Mouse (Mus musculus): Measurements from ENCODE around the gene Spag9.

Gene Spag9

DNA sequence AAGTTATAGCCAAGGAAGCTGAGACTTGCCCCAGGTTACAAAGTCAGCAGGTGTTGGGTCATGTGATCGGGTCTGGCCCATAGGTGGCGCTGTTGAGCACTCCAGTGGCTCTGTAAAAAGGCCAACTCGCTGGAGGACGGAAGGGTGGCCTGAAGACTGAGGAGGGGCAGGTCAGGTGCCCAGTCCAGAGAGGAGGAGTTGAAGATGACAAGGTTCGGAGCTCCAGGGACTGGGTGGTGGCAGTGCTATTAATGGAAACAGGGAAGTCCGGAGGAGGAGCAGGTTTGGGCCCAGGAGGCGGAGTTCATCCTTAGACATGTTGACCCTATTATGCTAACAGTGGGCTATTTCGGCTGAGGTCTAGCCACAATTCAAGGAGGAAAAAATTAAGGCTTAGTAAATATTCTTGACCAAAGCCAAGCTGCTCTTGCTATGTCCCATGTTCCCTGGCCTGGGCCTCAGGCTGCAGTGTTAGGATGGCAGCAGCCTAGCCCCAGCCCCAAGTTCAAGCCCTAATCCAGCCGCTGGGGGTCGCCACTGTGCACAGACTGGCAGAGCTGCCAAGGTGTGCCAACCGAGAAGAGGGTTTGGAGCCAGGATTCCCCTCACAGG lies 137.6 kb downstream of the Spag9 start:
- peak; percentile 82 for DNase-seq (ENCODE audit: low spot score)

DNA sequence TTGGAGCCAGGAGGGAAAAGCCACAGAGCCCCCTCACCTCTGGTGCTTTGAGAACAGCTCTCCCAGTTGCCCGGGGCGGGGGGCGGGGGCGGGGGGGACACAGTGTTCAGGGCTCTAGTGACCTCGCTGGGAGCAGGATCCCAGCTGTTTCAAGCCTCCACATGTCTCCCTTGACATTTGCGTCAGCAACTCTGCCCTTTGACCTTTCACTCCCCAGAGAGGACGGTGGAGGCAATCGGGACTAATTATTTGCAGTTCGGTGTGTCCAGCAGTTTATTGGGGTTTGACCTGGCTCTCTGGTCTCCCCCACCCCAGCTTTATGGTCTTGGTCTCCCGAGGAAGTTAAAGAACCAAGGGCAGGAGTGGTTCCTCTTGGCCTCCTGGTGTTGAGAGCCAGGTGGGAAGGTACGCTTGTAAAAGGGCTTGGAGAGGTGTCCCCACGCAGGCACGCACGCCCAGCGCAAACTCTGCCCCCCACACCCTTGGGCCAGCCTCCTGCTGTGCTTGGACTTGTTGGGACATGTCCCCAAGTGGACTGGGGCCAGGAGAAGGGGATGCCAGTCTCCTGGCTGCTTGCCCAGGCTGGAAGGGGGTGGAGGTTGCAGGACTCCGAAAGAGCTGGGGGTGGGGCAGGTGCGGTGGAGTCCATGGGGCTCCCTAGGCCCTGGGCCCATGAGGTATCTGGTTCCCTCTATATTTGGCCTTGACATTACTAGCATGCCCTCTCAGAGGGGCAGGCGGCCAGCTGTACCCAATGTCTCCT lies 138.4 kb downstream of the Spag9 start:
- no peak for DNase-seq (ENCODE audit: low spot score)

GRCm38 (mm10) chr11:94135581-94136001 lies 139.7 kb downstream of the Spag9 start:
- DNase-seq (ENCODE audit: low spot score), result no peak

DNA sequence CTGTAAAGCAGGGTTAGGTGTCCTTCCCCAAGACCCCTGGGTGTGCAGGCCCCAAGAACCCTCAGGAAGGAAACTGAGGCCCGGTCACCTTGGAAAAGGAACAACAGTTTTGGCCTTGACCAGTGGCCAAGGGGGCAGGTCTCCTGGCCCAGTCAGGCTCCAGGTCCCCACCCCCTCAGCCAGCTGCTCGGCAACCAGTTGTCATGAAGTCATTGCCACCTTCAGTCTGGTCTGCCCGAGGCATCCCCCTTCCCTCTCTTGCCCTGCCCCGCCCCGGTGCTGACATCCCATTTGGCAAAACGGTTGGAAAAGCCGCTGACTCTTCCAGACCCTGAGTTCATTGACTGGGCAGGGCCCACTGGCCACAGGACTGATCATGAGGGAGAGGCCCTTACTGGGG lies 140.8 kb downstream of the Spag9 start:
- no peak for DNase-seq (ENCODE audit: low spot score)

DNA sequence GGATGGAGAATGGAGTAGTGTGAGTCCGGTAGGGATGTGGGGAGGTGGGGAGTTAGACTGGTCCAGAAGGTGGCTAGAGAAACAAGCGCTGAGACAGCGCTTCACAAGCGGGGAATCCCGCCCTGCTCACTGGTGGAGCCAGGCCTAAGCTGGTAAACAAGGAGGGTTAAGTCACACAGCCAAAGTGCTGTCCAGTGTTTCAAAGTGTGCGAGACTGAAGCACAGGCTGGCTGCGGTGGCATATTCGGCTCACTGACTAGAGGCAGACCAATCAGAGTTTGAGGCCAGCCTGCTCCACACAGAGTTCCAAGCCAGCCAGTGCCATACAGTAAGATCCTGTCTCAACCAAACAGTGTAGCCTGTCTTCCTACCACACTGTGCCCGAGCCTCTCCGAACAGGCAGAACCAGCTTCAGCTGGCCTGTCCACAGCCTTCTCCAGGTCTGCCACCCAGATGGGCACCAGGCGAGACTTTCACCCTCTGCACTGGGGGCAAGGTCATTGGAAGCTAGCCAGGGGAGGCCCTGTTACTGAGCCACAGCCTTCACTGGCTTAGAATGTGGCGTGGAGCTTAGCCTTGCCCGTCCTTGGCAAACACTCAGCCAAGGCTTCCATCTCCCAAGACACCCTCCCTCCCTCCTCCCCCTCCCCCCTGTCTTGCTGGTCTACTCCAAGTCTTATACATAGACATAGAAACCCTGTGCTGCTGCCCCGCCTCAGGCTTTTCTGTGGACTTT lies 141.6 kb downstream of the Spag9 start:
- no peak for DNase-seq (ENCODE audit: low spot score)

DNA sequence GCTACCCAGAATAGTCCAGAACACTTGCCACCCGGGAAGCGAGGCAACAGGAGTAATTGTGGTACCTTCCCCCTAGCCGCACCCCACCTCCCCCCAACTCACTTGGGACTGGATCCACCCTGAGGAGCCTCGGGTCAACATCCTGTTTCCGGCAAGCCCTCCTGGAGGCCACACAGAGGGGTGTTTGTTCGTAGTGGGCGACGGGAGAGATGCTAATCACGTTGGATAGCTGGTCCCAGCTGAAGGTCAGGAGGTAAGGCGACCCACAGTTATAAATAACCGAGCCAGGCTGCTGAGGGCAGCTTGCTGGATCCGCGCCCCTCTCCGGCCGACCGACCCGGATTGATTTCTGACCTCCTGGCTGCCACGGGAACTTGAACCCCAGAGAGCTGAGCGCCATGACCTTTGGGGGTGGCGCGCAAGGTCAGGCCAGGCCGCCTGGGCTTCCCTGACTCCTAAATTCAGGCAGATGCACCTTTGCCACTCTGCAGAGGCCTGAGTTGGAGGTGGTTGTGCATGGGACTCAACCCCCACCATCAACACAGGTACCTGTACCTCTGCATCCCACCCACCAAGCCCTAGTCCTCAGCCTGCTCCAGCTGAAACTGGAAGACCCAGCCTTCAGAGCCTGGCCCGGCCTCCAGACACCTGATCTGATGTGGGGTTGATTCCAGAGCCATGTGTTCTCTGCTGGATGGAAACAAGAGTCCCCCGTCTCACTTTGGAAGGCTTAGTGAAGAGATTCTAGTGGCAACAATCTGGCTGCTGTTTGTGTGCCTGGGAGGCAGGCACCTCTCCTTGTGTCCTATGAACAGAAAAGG lies 142.7 kb downstream of the Spag9 start:
- no peak for DNase-seq (ENCODE audit: low spot score)

GRCm38 (mm10) chr11:94139232-94139620 lies 143.3 kb downstream of the Spag9 start:
- DNase-seq (ENCODE audit: low spot score), result no peak

DNA sequence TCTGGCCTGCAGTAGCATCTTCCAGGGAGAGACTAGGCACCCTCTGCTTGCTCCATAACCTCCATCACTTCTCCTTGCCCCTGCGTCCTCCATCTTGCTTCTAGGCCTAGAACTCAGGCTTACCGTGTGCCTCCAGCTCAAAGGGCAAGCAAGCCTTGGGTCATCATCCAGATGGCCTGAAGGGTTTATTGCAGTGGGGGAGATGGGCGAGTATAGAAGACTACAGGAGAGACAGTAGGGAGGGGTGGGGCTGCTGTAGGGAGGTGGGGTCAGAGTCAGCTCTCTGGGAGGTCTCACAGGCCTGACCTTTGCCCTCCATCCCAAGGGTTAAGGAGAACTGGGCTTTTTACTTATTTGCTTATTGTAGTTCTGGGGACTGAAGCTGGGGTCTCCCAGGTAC lies 144.6 kb downstream of the Spag9 start:
- no peak for DNase-seq (ENCODE audit: low spot score)

- no peak for DNase-seq (ENCODE audit: low spot score)
Measured at GRCm38 (mm10) chr11:94141564-94141963, 145.7 kb downstream of the Spag9 start.

- DNase-seq (ENCODE audit: low spot score), result no peak
Measured at GRCm38 (mm10) chr11:94143336-94143735, 147.4 kb downstream of the Spag9 start.

DNA sequence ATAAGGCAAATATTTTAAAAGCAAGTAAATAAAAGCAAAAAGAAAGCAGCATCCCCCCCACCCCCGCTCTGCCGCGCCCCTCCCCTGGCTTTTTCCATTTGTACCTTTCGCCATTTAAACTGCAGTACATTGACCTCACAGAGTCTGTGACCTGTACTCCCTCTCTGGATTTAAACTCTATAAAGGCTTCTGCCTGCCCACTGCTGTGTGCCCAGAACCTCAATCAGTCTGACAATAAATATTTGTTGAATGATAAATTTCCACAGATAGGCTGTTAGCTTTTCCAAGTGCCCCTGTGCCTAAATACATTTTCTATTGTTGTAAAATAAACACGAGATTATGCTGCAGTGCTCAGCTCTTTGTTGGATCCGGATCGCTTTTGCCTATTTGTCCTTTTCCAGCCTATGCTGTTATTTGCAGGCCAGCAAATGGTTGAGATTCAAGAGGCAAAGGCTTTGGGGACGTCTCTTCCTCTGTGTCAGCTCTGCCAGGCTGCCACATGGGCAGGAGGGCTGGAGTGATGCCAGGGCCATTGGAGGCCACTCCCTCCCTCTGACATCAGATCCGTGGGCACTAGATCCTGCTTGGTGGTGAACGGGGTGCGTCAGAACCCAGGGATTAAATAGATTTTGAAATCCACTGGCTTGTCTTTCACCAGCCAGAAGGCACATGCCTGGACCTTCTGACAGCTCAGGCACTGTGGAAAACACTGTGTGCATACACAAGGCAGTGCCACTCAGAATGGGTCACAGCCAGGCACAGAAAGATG lies 149.1 kb downstream of the Spag9 start:
- no peak for DNase-seq (ENCODE audit: low spot score)

DNA sequence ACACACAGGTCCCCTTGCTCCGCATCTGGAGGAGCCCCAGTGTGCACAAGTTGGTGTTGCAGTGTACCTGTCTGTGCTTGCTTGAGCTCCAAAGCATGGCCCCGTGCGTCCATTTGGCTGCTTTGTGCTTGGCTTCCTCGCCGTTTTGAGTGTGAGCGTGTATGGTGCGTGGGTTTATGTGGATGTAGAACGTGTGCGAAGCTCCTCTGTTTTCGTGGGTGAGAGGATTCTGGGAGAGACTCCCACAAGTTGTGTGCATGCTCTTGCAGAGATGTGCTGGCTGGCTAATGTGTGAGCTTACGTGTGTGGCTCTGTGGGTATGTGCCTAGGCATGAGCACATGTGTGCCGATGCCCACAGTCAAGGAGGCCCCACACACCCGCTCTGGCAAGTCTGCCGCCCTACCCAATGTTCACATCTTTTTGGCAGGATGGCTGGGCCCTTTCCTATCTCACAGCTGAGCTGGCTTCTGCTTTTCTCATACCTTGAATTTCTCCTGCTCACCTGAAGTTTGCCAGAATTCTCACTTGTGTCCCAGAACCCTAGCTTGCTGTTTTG lies 150.2 kb downstream of the Spag9 start:
- no peak for DNase-seq (ENCODE audit: low spot score)

- DNase-seq (ENCODE audit: low spot score), result no peak
Measured at GRCm38 (mm10) chr11:94146733-94147485, 151.0 kb downstream of the Spag9 start.

DNA sequence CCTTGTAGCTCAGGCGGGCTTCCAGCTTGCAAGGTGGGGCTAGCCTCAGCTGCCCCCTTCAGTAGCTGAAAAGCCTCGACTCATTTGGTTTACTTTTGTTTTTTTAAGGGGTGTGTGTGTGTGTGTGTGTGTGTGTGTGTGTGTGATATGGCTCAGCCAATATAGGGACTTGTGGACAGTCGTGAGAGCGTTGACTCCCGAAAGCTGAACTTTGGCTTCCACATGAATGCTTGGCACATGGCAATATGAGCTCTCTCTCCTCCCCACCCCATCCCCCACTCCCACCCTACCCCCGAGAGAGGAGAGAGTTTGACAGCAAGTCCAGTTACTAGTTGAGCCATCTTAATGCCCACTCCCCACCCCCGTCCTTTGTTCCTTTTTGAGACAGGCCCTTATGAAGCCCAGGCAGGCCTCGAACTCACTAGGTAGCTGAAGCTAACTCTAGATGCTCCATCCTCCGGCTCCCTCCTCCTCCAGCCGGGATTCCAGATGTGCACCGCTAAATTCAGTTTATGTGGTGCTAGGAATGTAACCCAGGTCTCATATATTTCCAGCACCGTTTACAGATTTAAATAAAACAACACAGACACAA lies 152.3 kb downstream of the Spag9 start:
- DNase-seq (ENCODE audit: low spot score), result no peak

DNA sequence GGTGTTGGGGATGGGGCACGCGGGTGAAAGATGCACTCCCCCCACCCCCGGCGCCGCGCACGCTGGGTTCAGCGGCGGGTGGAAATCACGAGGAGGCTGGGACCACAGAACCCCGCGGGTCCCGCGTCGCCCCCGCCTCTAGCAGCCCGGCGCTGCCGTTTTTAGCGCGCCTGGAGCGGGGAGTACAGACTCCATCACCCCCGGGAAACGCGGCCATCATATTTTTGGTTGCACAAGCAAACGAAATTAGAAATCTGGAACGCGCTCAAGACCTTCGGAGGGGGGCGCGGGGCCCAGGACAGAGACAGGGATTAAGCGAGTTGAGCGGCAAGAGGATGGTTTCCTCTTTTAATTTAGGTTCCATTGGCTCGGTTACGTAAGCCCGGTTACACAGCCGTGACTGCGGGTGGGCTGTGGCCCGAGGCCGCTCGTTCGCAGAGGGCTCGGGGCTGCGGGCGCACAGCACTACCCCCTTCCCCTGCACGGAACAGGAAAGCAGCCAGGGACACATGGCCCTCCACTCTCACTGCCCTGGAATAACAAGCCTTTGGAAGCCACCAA lies 153.1 kb downstream of the Spag9 start:
- DNase-seq (ENCODE audit: low spot score), result no peak

DNA sequence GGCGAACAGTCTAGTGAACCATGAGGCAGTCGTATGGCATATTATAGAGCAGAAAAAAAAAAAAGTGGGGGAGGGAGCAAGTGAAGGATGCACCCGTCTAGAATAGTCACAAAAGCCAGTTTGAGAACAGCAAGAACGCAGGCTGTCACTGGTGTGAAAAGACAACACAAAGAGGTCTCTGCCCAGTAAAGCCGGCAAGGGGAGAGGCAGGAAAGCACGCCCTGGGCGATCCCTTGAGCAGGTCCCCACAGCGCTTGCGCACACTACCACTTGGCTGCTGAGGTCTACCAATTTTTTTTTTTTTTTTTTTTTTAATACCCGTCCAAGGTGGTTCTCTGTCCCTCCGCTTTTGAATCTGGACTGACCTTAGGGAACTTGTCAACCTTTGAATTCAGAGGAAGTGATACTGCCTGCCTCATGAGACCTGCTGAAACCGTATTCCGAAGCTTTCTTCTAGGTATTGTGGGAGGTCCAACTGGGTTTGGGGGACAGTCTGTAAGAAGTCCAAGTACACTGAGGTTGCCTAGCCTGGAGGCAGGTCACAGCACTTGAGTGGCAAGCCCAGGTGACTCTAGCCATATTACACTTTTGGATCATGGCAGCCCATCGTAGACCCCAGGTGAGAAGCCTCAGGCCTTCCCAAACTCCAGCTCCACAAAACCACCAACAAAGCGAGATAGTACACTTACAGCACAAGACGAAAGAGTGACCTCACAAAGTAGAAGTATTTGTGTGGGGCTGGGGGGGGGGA lies 153.8 kb downstream of the Spag9 start:
- no peak for DNase-seq (ENCODE audit: low spot score)

DNA sequence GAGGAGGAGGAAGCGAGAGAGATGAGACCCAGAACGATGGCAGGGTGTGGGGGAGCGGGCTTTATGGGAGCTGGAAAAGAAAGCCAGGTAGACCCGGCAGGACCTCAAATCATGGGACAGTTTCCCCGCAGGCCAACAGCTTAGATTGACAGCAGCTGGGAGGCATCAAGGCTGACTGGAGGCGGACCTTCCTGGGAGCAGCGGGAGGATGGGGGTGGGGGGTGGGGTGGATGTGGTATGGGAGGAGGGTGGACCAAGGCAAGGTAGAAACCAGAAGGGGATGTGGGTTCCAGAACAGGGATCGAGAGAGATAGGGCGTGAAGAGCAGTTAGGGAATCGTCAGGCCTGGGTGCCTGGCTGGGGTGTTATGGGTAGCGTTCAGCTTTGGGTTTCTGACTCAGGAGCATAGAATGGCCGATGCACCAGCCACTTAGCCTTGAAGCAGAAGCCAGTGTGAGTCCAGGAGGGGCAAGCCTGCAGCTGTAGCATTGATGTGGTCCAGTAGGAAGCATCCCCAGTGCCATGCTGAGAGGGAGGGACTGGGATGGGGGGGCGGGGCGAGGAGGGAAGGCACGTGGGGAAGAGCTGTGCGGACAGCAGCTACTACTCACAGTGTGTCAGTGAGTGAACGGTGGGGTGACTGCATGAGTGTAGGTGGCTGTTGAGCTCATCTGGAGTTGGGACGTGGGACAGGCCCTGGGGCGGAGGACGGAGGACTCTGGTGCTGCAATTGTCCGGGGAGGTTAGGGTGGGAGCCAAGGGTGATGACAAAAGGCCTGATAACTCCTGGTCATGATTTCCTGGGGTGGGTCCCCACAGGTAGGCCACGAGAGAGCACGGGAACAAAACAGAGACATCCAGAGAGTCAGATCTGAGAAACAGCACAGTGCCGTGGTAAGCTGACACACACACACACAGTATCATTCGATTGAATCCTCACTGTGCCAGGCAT lies 154.9 kb downstream of the Spag9 start:
- no peak for DNase-seq (ENCODE audit: low spot score)

DNA sequence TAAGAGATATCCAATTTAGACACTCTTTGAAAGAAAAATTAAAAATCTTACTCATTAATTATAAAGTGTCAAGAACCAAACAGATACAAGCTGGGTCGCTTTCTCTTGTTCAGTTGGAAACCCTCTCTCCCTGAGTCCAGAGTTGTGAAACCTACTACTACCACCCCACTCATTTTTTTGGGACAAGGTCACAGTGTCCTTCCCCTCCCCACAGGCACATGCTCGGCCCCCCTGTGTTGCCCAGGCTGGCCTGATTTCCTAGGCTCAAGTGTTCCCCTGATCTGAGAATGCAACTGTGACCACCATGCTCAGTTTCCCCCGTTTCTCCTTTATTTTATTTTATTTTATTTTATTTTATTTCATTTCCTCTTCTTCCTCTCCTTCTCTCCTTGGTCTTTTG lies 158.3 kb downstream of the Spag9 start:
- DNase-seq (ENCODE audit: low spot score), result no peak

Measured in c-Kit-positive CD71-positive TER-119-positive erythroid progenitor cells, embryonic 14.5 days (primary cell).